Mouse (Mus musculus): ENCODE measurements around the gene 1700001L19Rik.
"Not testable (repeated sequence)": the region's sequence is repeated elsewhere in the genome, so short reads cannot be mapped to it uniquely, and the experiment has no call there.

1700001L19Rik gene

GRCm38 (mm10) chr13:68597199-68597598 is at the start of gene 1700001L19Rik:
Gene 1700001L19Rik (plus strand): TSS chr13:68597421.
- no peak for DNase-seq

DNA sequence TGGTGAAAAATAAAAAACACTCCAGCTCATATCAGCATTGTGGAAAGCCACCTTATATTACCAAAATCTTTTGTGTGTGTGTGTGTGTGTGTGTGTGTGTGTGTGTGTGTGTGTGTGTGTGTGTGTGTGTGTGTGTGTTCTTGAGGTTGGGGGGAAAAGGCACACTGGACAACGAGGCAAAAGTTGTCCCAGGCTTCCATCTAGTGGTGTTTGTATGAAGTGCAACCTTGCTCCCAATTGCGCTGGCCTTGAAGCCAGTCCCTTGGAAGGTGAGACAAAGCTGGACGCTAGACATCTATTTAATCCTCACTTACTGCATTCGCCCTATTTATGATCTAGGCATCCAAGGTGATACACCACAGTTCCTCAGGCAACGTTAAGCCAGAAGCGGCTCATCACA is 43.8 kb upstream of the 1700001L19Rik start:
- not testable (repeated sequence) for DNase-seq

DNA sequence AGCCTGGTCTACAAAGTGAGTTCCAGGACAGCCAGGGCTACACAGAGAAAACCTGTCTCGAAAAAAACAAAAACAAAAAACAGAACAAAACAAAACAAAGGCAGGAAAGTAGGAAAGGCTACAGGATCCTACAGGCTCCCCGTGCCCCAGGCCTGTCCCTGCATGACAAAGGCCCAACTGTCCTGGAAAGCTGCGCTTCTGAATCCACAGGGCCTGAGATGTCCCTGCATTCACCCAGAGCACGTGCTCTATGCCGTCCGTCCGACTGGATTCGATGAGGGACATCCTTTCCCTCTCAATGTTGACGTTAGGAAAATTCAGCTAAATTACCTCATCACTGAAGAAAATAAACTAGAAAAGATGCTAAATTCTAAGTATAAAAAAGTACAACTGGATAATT is 29.1 kb upstream of the 1700001L19Rik start:
- DNase-seq: no peak

- DNase-seq: no peak
These were observed 28.7 kb upstream of the 1700001L19Rik start for GRCm38 (mm10) chr13:68568548-68568947.

GRCm38 (mm10) chr13:68569589-68570336 is 27.5 kb upstream of the 1700001L19Rik start:
- peak; percentile 41 for DNase-seq

- no peak for DNase-seq
These were observed 25.0 kb upstream of the 1700001L19Rik start for GRCm38 (mm10) chr13:68572247-68572646.

DNA sequence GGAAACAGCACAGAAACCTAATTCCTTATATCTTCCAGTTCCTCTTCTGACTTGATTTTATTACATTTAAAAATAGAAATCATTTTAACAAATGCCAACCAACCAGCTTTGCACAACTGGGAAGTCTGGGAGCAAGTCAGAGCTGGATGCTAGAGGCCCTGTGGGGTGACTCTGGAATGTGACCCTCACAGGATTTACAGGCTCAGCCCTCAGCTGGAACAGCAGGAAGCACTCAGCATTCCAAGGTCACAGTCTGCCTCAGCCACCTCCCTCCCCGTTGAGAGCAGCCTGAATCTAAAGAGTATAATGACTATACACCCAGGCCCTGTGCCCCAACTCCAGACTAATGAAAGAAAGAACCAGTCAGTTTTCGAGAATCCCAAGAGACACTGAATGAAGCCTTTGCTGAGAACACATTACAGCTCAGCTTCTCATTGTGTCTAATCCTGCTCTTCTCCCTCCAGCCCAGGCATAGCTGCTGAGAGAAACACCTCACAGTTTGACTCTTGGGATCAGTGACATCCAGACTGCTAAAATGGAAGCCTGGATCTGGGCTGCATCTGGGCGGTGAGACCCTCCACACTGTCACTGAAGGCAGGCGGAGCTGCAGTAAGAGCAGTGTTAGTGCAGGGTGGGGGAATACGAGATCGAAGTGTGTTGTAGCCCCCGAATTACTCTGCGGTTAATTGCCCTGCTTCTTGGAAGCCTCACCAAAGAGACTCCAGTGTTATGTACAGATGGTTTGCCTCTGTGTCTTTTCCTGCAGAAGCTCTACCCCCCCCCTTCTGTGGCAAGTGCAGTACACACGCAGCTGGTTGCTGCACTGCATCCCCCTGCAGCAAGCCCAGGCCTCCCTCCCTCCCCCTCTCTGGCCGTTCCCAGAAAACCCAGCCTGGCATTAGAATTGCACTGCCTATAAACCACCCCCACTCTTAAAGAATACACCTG is 24.0 kb upstream of the 1700001L19Rik start:
- no peak for DNase-seq

- no peak for DNase-seq
These were observed 22.8 kb upstream of the 1700001L19Rik start for GRCm38 (mm10) chr13:68574398-68574797.

DNA sequence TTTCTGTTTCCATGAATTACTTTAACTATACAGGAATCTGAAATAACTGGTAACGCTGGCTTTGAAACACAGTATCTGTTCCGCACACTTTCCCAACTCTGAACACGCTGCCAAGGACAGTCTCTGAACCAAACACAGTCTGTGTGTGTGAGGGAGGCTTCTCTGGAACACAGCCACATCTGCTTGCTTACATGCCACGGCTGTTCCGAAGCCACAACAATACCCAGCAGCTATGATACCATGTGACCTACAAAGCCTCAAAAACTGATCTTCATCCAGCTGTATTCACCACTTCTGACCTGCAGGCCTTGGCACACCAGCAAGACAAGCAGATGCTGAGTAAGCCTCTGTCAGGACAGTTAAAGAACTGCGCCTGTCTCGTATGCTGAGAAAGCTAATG is 19.3 kb upstream of the 1700001L19Rik start:
- no peak for DNase-seq

DNA sequence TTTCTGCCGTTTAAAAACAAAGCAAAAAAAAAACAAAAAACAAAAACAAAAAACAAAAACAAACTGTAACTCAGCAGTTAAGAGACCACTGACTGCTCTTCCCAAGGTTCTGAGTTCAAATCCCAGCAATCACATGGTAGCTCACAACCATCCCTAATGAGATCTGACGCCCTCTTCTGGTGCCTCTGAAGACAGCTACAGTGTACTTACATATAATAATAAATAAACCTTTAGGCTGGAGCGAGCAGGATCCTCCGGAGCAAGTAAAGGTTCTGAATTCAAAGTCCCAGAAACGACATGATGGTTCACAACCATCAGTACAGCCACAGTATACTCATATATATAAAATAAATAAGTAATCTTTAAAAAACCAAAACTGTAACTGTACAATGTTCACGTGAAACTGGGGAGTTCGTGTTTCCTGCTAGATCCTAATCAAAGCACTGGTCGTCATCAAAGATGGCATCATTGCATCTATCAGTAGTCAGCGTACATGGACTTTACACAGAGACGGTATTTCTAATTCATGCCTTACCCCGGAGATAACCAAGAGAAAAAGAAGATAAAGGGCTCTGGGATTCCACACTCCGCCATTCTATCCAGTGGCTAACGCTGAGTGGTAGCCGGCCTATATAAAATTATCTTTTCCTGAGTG is 16.0 kb upstream of the 1700001L19Rik start:
- DNase-seq: peak; percentile 16

DNA sequence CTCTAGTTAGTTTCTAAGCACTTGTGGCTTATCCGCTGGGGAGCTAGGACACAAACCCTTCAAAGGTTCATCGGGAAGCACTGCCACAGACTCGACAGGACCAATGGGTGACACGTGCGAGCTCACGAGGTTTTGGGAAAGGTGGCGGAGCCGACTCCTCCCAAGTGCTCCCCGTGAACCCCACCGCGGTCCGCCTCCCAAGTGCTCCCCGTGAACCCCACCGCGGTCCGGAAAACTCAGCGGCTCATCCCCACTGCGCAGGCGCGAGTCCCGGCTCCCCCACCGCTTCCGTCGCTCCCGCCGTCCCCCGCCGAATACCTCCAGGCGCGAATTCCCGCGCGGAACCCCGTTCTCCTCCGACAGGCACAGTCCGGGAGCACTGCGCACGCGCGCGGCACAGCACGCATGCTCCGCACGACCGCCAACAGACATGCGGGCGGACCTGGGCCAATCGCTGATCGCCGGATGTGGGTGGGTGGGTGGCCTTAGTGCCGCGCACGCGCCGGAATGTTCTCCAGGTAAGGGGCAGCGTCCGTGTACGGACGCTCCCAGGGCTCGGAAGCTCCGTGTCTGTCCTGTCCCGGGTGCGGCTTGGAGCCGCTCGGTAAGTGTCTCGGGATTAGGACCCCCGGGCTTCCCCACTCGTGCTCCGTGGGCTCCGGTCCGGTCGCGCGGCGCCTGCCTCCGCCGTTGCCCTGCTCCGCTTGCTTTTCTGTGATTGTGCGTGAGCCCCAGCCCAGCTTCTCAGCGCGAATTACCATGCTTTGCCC is 15.3 kb upstream of the 1700001L19Rik start, which contains the start of the genes Mtrr and Fastkd3:
Gene Mtrr, minus strand, starts transcription at position 403 of the 770 bp plus-strand sequence.
Gene Fastkd3, plus strand, starts transcription at position 488 of the 770 bp plus-strand sequence.
- DNase-seq: peak; percentile 98

GRCm38 (mm10) chr13:68582517-68582780 is 14.8 kb upstream of the 1700001L19Rik start:
- DNase-seq: no peak

DNA sequence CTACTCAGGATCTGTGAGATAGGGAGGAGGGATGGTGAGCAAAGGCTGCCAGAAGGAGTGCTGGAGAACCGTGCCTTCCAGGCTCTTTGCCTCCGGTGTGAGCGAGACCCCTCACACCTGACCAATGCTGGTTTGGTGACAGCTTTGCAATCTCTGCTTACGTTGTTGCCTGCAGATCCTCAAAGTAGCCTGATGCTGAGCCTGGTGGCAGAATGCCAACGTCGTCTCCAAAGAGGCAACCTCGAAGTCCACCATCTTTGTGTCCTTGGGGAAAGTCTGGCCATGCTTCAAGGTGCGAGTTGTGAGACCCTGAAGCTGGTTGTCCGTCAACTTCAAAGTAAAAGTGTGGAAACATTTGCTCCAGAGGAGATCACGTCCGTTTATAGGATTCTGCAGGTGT is 13.3 kb upstream of the 1700001L19Rik start:
- no peak for DNase-seq

DNA sequence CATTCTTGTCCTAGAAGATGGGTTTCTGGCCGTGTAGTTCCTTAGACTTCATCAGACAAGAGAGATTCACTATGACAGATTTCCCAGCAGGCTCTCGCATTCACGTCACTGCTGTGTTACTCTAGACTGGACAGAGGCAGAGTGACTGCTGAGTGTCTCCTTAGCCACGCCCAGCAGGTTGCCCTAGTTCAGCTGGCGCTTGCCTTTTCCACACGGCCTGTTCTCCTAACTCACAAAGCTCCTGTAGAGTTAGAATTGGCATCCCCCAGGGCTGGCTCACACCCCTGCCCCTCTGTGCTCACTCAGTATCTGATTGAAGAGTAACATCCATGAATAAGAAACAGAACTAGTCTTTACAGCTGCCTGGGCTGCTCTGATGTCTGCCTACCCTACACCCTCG is 11.8 kb upstream of the 1700001L19Rik start:
- DNase-seq: no peak

DNA sequence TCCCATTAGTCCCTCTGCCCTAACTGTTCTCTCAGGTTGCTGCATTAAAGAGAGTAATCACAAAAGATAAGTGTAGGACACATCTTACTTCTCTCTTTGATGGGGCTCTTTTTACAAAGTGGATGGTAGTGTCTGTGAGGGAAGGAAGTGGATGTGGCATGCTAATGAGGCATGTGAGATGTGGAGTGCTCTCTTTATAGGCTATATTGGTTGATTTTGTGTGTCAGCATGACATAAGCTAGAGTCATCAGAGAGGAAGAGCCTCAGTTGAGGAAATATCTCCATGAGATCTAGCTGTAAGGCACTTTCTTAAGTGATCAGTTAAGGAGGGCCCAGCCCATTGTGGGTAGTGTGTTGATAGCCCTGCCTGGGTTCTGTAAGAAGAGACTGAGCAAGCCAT is 8.9 kb upstream of the 1700001L19Rik start:
- no peak for DNase-seq

GRCm38 (mm10) chr13:68593797-68594196 is 3.4 kb upstream of the 1700001L19Rik start:
- no peak for DNase-seq

DNA sequence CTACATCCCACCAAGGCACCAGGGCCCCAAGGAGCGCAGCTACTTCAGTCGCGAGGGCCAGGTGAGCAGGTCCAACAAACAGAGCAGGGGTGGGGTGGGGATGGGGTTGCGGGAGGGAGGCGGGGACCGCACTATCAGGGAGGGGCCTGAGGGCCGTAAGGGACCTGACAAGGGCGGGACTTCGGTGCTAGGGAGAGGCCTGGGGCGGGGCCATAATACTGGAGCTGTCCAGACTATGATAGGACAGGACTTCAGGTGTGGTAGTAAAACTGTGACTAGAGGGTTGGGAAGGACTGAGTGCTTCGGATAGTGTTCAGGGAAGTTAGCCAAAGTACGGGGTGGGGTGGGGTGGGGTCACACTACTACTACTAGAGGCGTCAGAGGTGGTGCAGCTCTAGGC is 446 bp downstream of the 1700001L19Rik start:
- no peak for DNase-seq

DNA sequence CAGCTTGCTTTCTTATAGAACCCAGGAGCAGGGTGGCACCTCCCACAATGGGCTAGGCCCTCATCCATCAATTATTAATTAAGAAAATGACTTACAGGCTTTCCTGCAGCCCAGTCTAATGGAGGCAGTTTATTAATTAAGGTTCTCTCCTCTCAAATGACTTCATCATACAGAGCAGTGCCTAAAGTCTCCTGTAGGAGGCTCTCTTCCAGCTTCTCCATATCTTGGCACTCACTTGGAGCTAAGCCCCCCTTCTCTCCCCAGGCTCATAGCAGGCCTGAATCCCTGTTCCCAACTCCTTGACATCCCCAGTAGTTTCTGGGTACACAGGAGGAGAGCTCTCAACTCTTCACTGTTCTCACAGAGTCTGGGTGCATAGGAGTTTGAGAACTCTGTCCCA is 1.7 kb downstream of the 1700001L19Rik start:
- no peak for DNase-seq

- DNase-seq: no peak
These were observed 4.0 kb downstream of the 1700001L19Rik start for GRCm38 (mm10) chr13:68601184-68601583.

DNA sequence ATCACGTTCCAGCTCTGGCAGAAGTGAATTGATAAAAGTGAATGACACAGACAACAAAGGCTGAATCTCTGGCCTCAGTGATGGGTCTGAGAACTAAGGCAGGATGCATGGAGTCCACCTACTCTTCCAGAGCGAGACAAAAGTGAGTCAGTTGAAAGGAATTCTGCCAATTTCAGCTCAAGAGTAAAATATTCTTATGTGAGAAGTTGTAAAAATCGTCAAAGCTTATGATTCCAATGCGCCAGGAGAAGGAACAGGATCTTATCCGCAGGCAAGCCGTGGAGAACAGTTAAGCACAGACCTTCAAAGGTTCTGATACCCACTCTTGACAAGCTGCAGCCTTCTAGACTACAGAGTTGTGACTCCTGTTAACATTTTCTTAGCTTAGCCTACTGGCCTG is 5.9 kb downstream of the 1700001L19Rik start:
- no peak for DNase-seq

GRCm38 (mm10) chr13:68605689-68606126 is 8.5 kb downstream of the 1700001L19Rik start:
- DNase-seq: no peak

GRCm38 (mm10) chr13:68607652-68608405 is 10.6 kb downstream of the 1700001L19Rik start:
- DNase-seq: no peak

Data from thymus, postnatal 14 days (tissue).